Mouse (Mus musculus): ENCODE data around the gene Cebpe. TPM values are rescaled to one million over a fixed set of nuclear protein-coding genes. Genes with fewer than 3 reads are reported as not detected.
A peak's percentile ranks its signal among the peaks of the same experiment; 100 is the strongest.

Cebpe gene
- polyA plus RNA-seq, 1 experiment from 2014 or later, result not detected

DNA sequence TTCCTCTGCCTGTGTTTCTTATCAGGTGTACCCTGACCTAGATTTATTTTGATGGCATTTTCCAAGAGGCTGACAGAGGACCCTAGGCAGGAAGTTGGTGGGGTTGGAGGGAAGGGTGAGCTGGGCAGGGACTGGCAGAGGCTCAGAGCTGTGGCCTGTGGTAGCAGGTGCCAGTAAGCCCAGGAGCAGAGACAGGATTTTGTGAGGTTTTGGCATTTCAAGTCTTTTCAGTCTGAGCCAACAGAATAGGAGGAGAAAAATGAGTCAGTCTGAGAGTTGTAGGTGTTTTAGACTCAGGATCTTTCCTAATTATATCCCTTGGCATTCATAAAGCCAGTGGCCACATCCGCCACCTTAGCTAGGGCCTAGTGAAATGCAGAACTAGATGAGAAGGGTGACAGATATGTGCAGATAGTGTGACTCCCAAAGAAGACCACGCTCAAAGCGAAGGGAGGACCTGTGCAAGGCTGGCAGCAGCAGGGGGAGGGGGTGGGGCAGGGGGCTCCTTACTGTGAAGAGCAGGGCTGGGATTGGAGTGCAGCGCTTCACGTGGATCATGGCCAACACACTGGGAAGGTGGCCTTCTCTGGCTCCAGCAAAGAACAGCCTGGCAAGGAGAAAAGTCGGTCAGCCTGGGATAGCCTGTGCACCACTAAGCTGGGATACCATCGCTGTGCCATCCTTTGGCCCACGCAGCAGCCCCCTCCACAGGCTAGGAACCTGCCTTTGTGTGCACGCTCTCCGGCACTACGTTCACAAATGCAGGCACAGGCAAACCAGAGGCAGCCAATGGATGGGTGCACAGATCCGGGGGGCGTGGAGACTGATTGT, 17.1 kb upstream of the Cebpe start:
- H3K27me3 ChIP-seq (replicated peaks; ENCODE audit: control insufficient read depth, insufficient read depth, low read length), result no peaks in the 10 kb centered on the region
- H3K9ac ChIP-seq (ENCODE audit: low read depth, low read length), result no peak overlapping the region
- ATAC-seq, result no peak
- H3K9me3 ChIP-seq (ENCODE audit: control insufficient read depth, low read length), result no peaks in the 10 kb centered on the region
- no peaks in the 10 kb centered on the region for H3K4me1 ChIP-seq (ENCODE audit: control insufficient read depth, insufficient read depth, low read depth, low read length)
- H3K36me3 ChIP-seq (ENCODE audit: control insufficient read depth, insufficient read depth, low read length), result 0 out of 2 replicates have a peak, but pooled peaks cover 4% of the 10 kb centered on the region
- no peak overlapping the region for H3K4me2 ChIP-seq (ENCODE audit: low read length)
- no peak overlapping the region for H3K4me3 ChIP-seq (ENCODE audit: low read length)
- H3K27ac ChIP-seq (ENCODE audit: low read depth, low read length), result no peak overlapping the region
- 67% methylated on average over 13 of the region's 13 CpGs for WGBS

DNA sequence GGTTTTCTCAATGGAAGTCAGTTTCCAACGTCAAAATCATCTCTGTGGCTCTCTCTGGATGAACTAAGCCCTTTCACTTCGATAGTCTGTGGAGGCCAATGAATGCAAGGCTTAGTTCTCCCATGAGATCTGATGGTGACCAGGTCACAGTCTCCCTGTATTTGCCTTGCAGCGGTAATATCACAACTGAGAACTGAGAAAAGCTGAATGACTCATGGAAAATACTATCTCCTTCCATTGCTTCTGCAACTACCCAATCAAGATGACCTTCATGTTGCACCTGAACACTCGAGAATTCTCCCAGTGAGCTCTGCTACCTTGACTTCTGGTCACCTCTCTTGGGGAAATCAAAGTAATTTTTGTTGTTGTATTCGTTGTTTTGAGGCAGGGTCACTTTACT, 15.6 kb upstream of the Cebpe start:
- Histone ChIP-seq H3K9me3 (ENCODE audit: control insufficient read depth, low read length) (no peaks in the 10 kb centered on the region), H3K4me3 (ENCODE audit: low read length) (no peak overlapping the region)
- 78% methylated on average over 5 of the region's 5 CpGs for WGBS

DNA sequence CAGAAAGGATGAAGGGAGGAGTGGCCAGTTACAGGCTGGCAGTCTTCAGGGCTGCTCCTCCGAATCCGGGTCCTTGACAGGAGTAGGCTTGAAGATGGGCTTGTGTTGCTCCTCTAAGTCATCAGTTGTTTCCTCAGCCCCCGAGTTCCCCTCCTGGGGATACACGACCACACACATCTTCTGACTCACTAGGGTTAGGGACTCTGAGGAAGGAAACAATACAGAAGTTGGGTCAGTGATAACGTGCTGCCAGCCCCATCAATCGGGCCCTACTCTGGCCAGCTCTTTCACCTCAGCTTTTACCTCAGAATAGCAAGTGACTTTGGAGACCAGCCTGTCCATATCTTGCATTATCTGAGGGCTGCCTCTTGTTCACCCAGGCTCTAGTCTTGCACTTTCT, 12.1 kb upstream of the Cebpe start:
- no peak for ATAC-seq
- Histone ChIP-seq H3K9ac (ENCODE audit: low read depth, low read length) (no peak overlapping the region), H3K4me3 (ENCODE audit: low read length) (no peak overlapping the region), H3K27me3 (replicated peaks; ENCODE audit: control insufficient read depth, insufficient read depth, low read length) (no peaks in the 10 kb centered on the region), H3K4me1 (ENCODE audit: control insufficient read depth, insufficient read depth, low read depth, low read length) (no peaks in the 10 kb centered on the region), H3K9me3 (ENCODE audit: control insufficient read depth, low read length) (no peaks in the 10 kb centered on the region), H3K36me3 (ENCODE audit: control insufficient read depth, insufficient read depth, low read length) (0 out of 2 replicates have a peak, but pooled peaks cover 4% of the 10 kb centered on the region), H3K4me2 (ENCODE audit: low read length) (no peak overlapping the region), H3K27ac (ENCODE audit: low read depth, low read length) (no peak overlapping the region)
- 86% methylated on average over 6 of the region's 6 CpGs for WGBS

More for the DNA sequence above, 15.6 kb upstream of the Cebpe start:
- no peaks in the 10 kb centered on the region for H3K4me1 ChIP-seq (ENCODE audit: control insufficient read depth, insufficient read depth, low read depth, low read length)
- H3K4me2 ChIP-seq (ENCODE audit: low read length), result no peak overlapping the region
- no peak overlapping the region for H3K9ac ChIP-seq (ENCODE audit: low read depth, low read length)
- H3K27ac ChIP-seq (ENCODE audit: low read depth, low read length), result no peak overlapping the region
- H3K27me3 ChIP-seq (replicated peaks; ENCODE audit: control insufficient read depth, insufficient read depth, low read length), result no peaks in the 10 kb centered on the region
- 0 out of 2 replicates have a peak, but pooled peaks cover 4% of the 10 kb centered on the region for H3K36me3 ChIP-seq (ENCODE audit: control insufficient read depth, insufficient read depth, low read length)
- no peak for ATAC-seq

DNA sequence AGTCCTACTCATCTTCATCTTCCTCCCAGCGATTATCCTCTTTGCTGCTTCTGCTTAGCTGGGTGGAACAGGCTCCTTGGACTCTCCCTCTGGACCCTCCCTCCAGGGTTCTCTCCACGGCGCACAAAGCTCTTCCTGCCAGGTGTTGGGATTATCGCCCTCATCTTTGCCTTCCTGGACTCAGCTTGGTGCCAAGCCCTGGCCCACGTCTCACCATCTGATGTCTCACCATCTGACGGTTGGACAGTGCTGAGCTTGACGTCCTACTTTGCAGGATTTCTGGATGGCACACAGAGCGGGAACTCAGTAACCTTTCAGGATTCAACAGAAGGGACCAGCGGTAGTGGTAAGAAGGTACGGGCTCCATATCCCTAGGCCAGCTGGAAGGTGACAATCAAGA, 9.7 kb upstream of the Cebpe start:
- 74% methylated on average over 10 of the region's 10 CpGs for WGBS
- no peak overlapping the region for H3K4me3 ChIP-seq (ENCODE audit: low read length)

DNA sequence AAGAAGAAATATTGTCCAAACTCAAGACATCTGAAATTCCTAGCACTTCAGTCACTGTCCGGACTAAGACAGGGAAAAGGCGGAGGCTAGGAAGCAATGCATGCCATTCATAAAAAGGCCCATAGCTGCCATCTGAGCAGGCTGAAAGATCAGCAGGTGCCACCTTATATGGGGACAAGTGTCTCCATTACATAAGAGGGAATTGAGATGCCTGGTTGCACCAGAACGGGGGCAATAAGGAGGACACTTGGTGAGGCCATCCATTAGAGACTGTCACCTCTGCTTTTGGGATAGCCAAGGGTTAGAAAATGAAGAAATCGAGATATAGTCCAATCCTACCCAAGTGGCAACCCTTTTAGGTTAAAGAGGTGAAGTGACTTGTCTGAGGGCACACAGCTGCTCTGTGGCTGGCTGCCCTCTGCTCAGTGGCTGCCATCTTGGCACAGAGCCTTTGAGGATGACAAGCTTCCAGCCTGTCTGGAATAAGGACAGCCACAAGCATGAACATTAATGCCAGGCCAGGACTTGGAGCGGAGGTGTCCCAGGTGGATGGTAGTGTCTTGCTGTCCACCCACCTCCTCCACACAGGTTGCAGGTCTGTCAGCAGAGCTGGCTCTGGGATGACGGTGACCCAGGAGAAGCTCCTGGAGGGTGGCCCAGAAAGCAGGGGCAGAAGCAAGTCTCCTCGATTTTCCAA, 8.8 kb upstream of the Cebpe start:
- no peak overlapping the region for H3K27ac ChIP-seq (ENCODE audit: low read depth, low read length)
- no peak overlapping the region for H3K9ac ChIP-seq (ENCODE audit: low read depth, low read length)
- H3K4me2 ChIP-seq (ENCODE audit: low read length), result no peak overlapping the region
- H3K9me3 ChIP-seq (ENCODE audit: control insufficient read depth, low read length), result no peaks in the 10 kb centered on the region
- no peak for ATAC-seq
- no peak overlapping the region for H3K4me3 ChIP-seq (ENCODE audit: low read length)
- H3K27me3 ChIP-seq (replicated peaks; ENCODE audit: control insufficient read depth, insufficient read depth, low read length), result no peaks in the 10 kb centered on the region
- no peaks in the 10 kb centered on the region for H3K4me1 ChIP-seq (ENCODE audit: control insufficient read depth, insufficient read depth, low read depth, low read length)
- 0 out of 2 replicates have a peak, but pooled peaks cover 4% of the 10 kb centered on the region for H3K36me3 ChIP-seq (ENCODE audit: control insufficient read depth, insufficient read depth, low read length)
- WGBS, result 94% methylated on average over 7 of the region's 7 CpGs

More for the DNA sequence above, 9.7 kb upstream of the Cebpe start:
- H3K9ac ChIP-seq (ENCODE audit: low read depth, low read length), result no peak overlapping the region
- no peak overlapping the region for H3K4me2 ChIP-seq (ENCODE audit: low read length)
- H3K36me3 ChIP-seq (ENCODE audit: control insufficient read depth, insufficient read depth, low read length), result 0 out of 2 replicates have a peak, but pooled peaks cover 4% of the 10 kb centered on the region
- no peaks in the 10 kb centered on the region for H3K9me3 ChIP-seq (ENCODE audit: control insufficient read depth, low read length)
- ATAC-seq, result no peak
- no peaks in the 10 kb centered on the region for H3K4me1 ChIP-seq (ENCODE audit: control insufficient read depth, insufficient read depth, low read depth, low read length)
- H3K27ac ChIP-seq (ENCODE audit: low read depth, low read length), result no peak overlapping the region
- no peaks in the 10 kb centered on the region for H3K27me3 ChIP-seq (replicated peaks; ENCODE audit: control insufficient read depth, insufficient read depth, low read length)

DNA sequence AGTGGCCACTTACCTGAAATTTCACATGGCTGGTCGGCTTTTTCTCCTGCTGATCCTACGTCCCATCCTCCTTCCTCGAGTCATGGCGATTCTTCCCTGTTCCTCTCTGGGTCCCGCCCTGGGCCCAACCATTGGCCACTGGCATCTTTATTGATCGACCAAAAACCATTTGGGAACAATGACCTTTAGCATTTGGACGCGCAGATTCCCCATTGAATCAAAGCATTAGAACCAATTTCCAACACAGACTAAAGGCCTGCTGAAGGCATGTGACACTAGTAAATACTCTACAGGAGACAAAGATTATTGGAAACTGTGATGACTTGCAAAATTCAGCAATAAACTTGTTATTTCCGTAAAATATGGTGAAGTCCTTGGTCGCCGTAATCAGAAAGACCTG, 8.1 kb upstream of the Cebpe start:
- ATAC-seq, result no peak
- 0 out of 2 replicates have a peak, but pooled peaks cover under 1% of the 10 kb centered on the region for H3K36me3 ChIP-seq (ENCODE audit: control insufficient read depth, insufficient read depth, low read length)
- peaks cover under 1% of the 10 kb centered on the region for H3K4me1 ChIP-seq (ENCODE audit: control insufficient read depth, insufficient read depth, low read depth, low read length)
- no peak overlapping the region for H3K27ac ChIP-seq (ENCODE audit: low read depth, low read length)
- WGBS, result 94% methylated on average over 11 of the region's 11 CpGs
- no peaks in the 10 kb centered on the region for H3K27me3 ChIP-seq (replicated peaks; ENCODE audit: control insufficient read depth, insufficient read depth, low read length)
- H3K4me2 ChIP-seq (ENCODE audit: low read length), result no peak overlapping the region
- H3K9me3 ChIP-seq (ENCODE audit: control insufficient read depth, low read length), result no peaks in the 10 kb centered on the region
- H3K9ac ChIP-seq (ENCODE audit: low read depth, low read length), result no peak overlapping the region
- H3K4me3 ChIP-seq (ENCODE audit: low read length), result no peak overlapping the region

DNA sequence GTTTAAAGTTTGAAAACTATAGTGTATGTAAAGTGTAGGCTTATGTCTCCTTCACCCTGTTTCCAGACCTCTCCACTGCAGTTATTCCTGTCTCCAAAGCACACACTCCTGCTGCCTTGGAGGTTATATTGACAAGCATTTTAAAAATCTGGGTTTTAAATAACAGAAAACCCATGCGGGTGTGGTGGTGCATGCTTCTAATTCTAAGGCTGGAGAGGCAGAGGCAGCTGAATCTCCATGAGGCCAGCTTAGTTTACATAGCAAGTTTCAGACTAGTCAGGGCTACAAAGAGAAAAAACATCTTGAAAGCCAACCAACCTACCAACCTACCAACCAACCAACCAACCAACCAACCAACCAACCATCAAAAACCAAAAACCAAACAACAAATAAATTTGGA, 3.4 kb upstream of the Cebpe start:
- Histone ChIP-seq H3K27ac (ENCODE audit: low read depth, low read length) (no peak overlapping the region), H3K27me3 (replicated peaks; ENCODE audit: control insufficient read depth, insufficient read depth, low read length) (no peaks in the 10 kb centered on the region), H3K9ac (ENCODE audit: low read depth, low read length) (no peak overlapping the region), H3K4me1 (ENCODE audit: control insufficient read depth, insufficient read depth, low read depth, low read length) (peaks cover 6% of the 10 kb centered on the region), H3K4me3 (ENCODE audit: low read length) (no peak overlapping the region; the same call in 1 of the 2 replicates), H3K9me3 (ENCODE audit: control insufficient read depth, low read length) (no peaks in the 10 kb centered on the region), H3K4me2 (ENCODE audit: low read length) (peak overlapping the region; percentile 64), H3K36me3 (ENCODE audit: control insufficient read depth, insufficient read depth, low read length) (no peaks in the 10 kb centered on the region)
- WGBS, result 84% methylated on average over 1 of the region's 1 CpGs
- ATAC-seq, result no peak

DNA sequence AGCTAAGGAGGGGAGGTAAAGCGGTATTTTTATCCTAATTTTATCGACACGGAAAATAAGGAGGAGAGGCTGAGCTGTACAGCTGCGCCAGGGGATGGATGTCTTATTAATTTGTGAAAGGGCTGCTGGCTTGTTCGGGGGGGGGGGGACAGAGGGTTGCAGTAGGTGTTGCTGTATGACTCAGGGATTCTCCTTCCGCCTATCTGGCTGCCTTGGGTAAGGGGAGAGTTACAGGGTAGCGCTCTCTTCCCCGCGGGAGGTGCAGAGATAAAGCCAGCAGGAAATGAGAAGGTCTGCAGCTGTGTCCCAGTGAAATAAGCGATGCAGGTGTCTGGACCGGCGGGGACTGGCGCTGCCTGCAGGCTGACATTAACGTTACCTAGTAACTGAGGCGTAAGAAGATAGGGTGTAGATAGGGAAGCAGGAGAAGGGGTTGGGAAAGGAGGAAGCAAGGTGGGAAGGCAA, 2.7 kb upstream of the Cebpe start:
- whole genome bisulfite sequencing, result 3% methylated on average over 15 of the region's 15 CpGs
- Histone ChIP-seq H3K9me3 (ENCODE audit: control insufficient read depth, low read length) (no peaks in the 10 kb centered on the region), H3K27ac (ENCODE audit: low read depth, low read length) (peak overlapping the region; percentile 69)

DNA sequence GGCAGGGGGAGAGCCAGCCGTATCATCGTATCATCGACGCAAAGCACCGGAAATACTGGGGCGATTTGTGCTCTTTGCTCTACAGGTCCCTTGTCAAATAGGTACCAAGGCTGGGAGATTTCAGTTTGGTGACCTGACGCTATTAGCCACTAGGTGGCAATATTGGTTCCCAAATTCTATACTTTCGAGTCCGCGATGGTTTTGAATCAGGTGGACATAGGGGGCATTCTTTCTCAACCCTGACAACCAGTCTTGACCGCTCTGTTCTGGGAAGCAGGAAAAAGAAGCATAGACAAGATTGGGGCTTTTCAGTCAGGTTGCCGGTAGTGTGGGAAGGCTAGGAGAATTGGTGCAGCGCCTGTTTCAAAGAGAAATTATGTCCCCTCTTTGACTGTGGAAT, 2.1 kb upstream of the Cebpe start:
- H3K27me3 ChIP-seq (replicated peaks; ENCODE audit: control insufficient read depth, insufficient read depth, low read length), result no peaks in the 10 kb centered on the region
- WGBS, result 2% methylated on average over 13 of the region's 13 CpGs
- H3K9me3 ChIP-seq (ENCODE audit: control insufficient read depth, low read length), result no peaks in the 10 kb centered on the region
- peak overlapping the region; percentile 69 for H3K27ac ChIP-seq (ENCODE audit: low read depth, low read length)
- ATAC-seq, result peak; percentile 75
- peak overlapping the region; percentile 44 for H3K9ac ChIP-seq (ENCODE audit: low read depth, low read length)
- H3K4me2 ChIP-seq (ENCODE audit: low read length), result peak overlapping the region; percentile 64
- no peaks in the 10 kb centered on the region for H3K36me3 ChIP-seq (ENCODE audit: control insufficient read depth, insufficient read depth, low read length)
- peak overlapping the region; percentile 38 for H3K4me3 ChIP-seq (ENCODE audit: low read length)
- H3K4me1 ChIP-seq (ENCODE audit: control insufficient read depth, insufficient read depth, low read depth, low read length), result peaks cover 6% of the 10 kb centered on the region

More for the DNA sequence above, 2.7 kb upstream of the Cebpe start:
- H3K36me3 ChIP-seq (ENCODE audit: control insufficient read depth, insufficient read depth, low read length), result no peaks in the 10 kb centered on the region
- peaks cover 6% of the 10 kb centered on the region for H3K4me1 ChIP-seq (ENCODE audit: control insufficient read depth, insufficient read depth, low read depth, low read length)
- H3K9ac ChIP-seq (ENCODE audit: low read depth, low read length), result peak overlapping the region; percentile 44
- H3K4me3 ChIP-seq (ENCODE audit: low read length), result peak overlapping the region; percentile 38
- peak overlapping the region; percentile 64 for H3K4me2 ChIP-seq (ENCODE audit: low read length)
- peak; percentile 73 for ATAC-seq
- no peaks in the 10 kb centered on the region for H3K27me3 ChIP-seq (replicated peaks; ENCODE audit: control insufficient read depth, insufficient read depth, low read length)
